Mouse (Mus musculus) ovary, adult 18-20 months (tissue): ENCODE measurements around the gene Snca.
"Not testable (repeated sequence)": the region's sequence is repeated elsewhere in the genome, so short reads cannot be mapped to it uniquely, and the experiment has no call there.

ENCODE experiments used
- DNase-seq: peaks from one replicate; pipeline ENCODE4 v3.0.0; 2022; ENCODE audit warnings: low spot score, mixed read lengths

Snca gene

DNA sequence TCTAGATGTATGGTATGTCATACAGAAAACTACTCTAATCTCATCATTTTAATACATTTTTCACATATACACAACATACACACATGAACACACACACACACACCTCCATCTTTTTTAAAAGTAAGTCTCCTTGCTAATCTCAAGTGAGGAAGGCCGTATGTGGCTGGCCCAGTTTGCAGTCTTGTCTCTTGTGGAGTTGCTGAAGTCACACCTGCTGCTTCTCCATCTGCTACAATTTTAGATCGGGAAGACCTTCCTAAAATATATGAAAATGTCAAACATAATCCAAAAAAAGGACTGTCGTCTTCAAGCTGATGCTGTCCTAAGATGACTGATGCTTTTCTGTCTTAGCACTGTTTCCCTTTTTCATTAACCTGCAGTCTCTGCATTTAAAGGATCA, 112.1 kb downstream of the Snca start:
- DNase-seq: no peak

DNA sequence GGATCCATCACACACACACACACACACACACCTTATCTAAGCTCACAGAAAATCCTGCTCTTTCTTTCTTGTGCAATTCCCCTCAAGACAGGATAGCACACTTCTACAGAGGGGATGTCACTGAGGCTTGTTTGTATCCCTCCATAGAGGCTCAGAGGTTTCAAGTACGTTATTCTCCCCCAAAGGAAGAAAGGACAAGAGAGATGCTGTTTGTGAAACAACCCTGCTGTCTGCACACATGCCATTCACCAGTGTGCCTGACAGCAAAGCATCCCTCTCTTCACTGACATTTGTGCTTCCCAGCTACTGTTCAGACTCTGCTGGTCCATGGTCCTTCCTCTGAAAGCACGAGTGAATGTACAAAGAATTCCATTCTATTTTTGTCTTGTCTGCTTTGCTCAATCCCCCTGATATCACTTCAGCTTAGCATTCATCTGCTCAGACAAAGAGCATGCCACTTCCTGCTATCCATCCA, 119.6 kb downstream of the Snca start:
- DNase-seq: no peak

DNA sequence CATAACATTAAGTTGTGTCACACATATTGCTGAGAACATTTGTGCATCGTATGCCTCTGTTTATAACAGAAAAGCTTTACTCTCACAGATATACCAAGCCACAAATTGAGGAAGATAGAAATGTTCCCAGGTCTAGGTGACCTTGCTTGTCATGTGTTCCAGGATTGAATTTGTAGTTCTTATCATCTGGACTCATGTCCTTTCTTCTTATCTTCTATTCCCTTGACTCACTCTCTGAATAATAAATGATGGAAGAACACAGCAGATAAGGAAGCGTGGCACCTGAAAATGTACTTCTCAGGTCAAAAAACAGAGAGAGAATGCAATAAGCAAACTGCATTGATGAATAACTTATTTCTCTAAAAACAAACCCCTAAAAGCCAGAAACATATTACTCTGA, 131.6 kb downstream of the Snca start:
- DNase-seq: no peak

DNA sequence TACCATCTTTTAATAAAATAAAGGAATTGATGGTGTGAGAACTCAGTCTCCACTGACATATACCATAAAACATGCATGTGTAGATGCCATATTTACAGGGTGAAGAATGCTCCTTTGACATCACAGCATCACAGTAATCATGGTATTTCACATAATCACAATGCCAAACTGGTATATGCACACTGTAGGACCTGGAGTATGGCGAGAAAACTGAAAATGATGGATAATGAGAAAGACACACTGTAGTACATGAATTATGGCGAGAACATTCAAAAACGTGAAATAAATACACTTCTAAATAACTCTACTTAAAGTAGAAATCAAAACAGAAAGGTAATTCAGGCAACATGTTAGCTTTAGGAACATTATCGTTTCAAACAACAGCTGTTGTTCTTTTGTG, 142.6 kb downstream of the Snca start:
- DNase-seq: not testable (repeated sequence)

DNA sequence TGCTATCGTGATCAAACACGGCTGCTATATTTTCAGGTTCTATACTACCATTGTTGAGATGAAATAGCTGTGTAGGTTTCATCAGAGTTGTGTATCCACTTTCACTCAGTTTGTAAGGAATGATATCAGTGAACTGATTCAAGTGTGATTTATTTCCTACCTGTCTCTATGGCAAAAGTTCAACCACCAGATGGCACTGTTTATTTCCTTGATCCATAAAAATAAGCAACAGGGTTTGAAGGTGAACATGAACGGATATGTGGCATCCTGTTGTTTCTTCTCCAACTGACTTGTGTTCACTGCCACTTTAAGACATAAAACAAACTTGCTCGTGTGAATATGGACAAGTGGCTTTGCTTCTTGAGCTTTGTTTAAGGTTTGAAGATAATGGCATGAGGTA, 147.4 kb downstream of the Snca start:
- DNase-seq: no peak
